Mouse (Mus musculus) midbrain, embryonic 14.5 days (tissue): ENCODE results near the gene Id2. TPM values are rescaled to one million over a fixed set of nuclear protein-coding genes. Genes with fewer than 3 reads are reported as not detected.

Source experiments
- ATAC-seq: fragments of 200-750 bp; cut with Nextera tagmentation; 2 replicates; pipeline ENCODE4 v1.8.0; 2017; ENCODE audit warnings: moderate number of reproducible peaks, moderate library complexity; ENCODE audit not compliant: low FRiP score, low TSS enrichment
- DNase-seq: peaks from one replicate; pipeline ENCODE4 v3.0.0-alpha.2; 2015
- H3K27ac ChIP-seq: fragments of 300-500 bp; sonication (generic); replicated peaks from 2 replicates; pipeline ENCODE4 v1.5.1; 2014; ENCODE audit warnings: mild to moderate bottlenecking, low read depth, low read length, moderate library complexity
- H3K27me3 ChIP-seq: fragments of 300-500 bp; sonication (generic); 2 replicates; pipeline ENCODE4 v1.6.1; 2014; ENCODE audit warnings: low read length, control low read depth, mixed read lengths; ENCODE audit not compliant: control insufficient read depth, insufficient read depth
- H3K36me3 ChIP-seq: fragments of 300-500 bp; sonication (generic); 2 replicates; pipeline ENCODE4 v1.6.1; 2014; ENCODE audit warnings: low read length, control low read depth; ENCODE audit not compliant: control insufficient read depth, insufficient read depth
- H3K4me1 ChIP-seq: fragments of 300-500 bp; sonication (generic); 2 replicates; pipeline ENCODE4 v1.6.1; 2014; ENCODE audit warnings: mild to moderate bottlenecking, antibody characterized with exemption, low read length, control low read depth; ENCODE audit not compliant: control insufficient read depth, insufficient read depth
- H3K4me2 ChIP-seq: fragments of 300-500 bp; sonication (generic); 2 replicates; pipeline ENCODE4 v1.6.1; 2014; ENCODE audit warnings: mild to moderate bottlenecking, low read length, moderate library complexity
- H3K4me3 ChIP-seq: fragments of 300-500 bp; sonication (generic); replicated peaks from 2 replicates; pipeline ENCODE4 v1.5.1; 2014; ENCODE audit warnings: low read depth, low read length
- H3K9ac ChIP-seq: fragments of 300-500 bp; sonication (generic); replicated peaks from 2 replicates; pipeline ENCODE4 v1.6.1; 2014; ENCODE audit warnings: mild to moderate bottlenecking, low read length, moderate library complexity
- H3K9me3 ChIP-seq: fragments of 300-500 bp; sonication (generic); 2 replicates; pipeline ENCODE4 v1.6.1; 2016; ENCODE audit warnings: low read length, control low read depth, mixed read lengths; ENCODE audit not compliant: control insufficient read depth
- WGBS: fragments of 180-500 bp; shearing (Covaris S2); extraction: QIAGEN DNeasy Blood & Tissue Kit; methylation state at CpG from one replicate; pipeline ENCODE4 v1.1.7; 2014; 5-methylcytosine and 5-hydroxymethylcytosine counted together
- polyA plus RNA-seq: library from polyadenylated mRNA; unstranded; fragments of >200 nt; fragmentation: Nextera tagmentation; extraction: Ambion mirVana; gene quantifications from 2 replicates; pipeline ENCODE4 v1.2.1, GENCODE M21; 2014

The Id2 gene
- polyA plus RNA-seq, 1 experiment from 2014 or later: 257 TPM

- peak; percentile 98 for DNase-seq
- H3K27ac ChIP-seq: peak overlapping the region; percentile 62
- under 1% methylated on average over 41 of the region's 41 CpGs for WGBS
- H3K4me3 ChIP-seq: peak overlapping the region; percentile 51
- no peaks in the 10 kb centered on the region; the same call in 1 of the 2 replicates for H3K27me3 ChIP-seq
- no peaks in the 10 kb centered on the region for H3K9me3 ChIP-seq
- peak overlapping the region; percentile 61 for H3K9ac ChIP-seq
- ATAC-seq: peak; percentile 90
- H3K4me1 ChIP-seq: peaks cover 39% of the 10 kb centered on the region
- H3K4me2 ChIP-seq: peak overlapping the region; percentile 97
- no peaks in the 10 kb centered on the region for H3K36me3 ChIP-seq
Measured at GRCm38 (mm10) chr12:25095974-25096639, 833 bp downstream of the Id2 start.

GRCm38 (mm10) chr12:25095538-25095937, 1.4 kb downstream of the Id2 start:
- Histone ChIP-seq H3K36me3 (no peaks in the 10 kb centered on the region), H3K4me1 (peaks cover 33% of the 10 kb centered on the region), H3K9ac (peak overlapping the region; percentile 61), H3K4me2 (peak overlapping the region; percentile 97), H3K27me3 (no peaks in the 10 kb centered on the region; the same call in 1 of the 2 replicates), H3K9me3 (no peaks in the 10 kb centered on the region), H3K27ac (peak overlapping the region; percentile 50), H3K4me3 (peak overlapping the region; percentile 51)
- DNase-seq: no peak
- under 1% methylated on average over 19 of the region's 19 CpGs for WGBS
- ATAC-seq: peak; percentile 1; the same call in 1 of the 2 replicates

- Histone ChIP-seq H3K4me2 (peak overlapping the region; percentile 97), H3K9me3 (no peaks in the 10 kb centered on the region), H3K4me1 (peaks cover 30% of the 10 kb centered on the region), H3K36me3 (no peaks in the 10 kb centered on the region), H3K27ac (peak overlapping the region; percentile 50; the same call in 1 of the 2 replicates), H3K27me3 (no peaks in the 10 kb centered on the region; the same call in 1 of the 2 replicates), H3K4me3 (peak overlapping the region; percentile 51), H3K9ac (peak overlapping the region; percentile 61)
- no peak for ATAC-seq
- DNase-seq: peak; percentile 61
- 1% methylated on average over 22 of the region's 22 CpGs for WGBS
Measured at GRCm38 (mm10) chr12:25094621-25095521, 2.1 kb downstream of the Id2 start.

- Histone ChIP-seq H3K27ac (no peak overlapping the region), H3K27me3 (no peaks in the 10 kb centered on the region), H3K9ac (peak overlapping the region; percentile 13; the same call in 1 of the 2 replicates), H3K9me3 (no peaks in the 10 kb centered on the region), H3K4me1 (peaks cover 22% of the 10 kb centered on the region), H3K36me3 (no peaks in the 10 kb centered on the region), H3K4me3 (peak overlapping the region; percentile 32), H3K4me2 (peak overlapping the region; percentile 65)
- 11% methylated on average over 11 of the region's 11 CpGs for whole genome bisulfite sequencing
- peak; percentile 28 for DNase-seq
- ATAC-seq: no peak
Measured at GRCm38 (mm10) chr12:25093241-25093774, 3.6 kb downstream of the Id2 start.

GRCm38 (mm10) chr12:25092751-25093211, 4.2 kb downstream of the Id2 start:
- H3K4me1 ChIP-seq: peaks cover 17% of the 10 kb centered on the region
- peak; percentile 17; the same call in 1 of the 2 replicates for ATAC-seq
- DNase-seq: no peak
- peak overlapping the region; percentile 65 for H3K4me2 ChIP-seq
- H3K36me3 ChIP-seq: no peaks in the 10 kb centered on the region
- H3K9me3 ChIP-seq: no peaks in the 10 kb centered on the region
- no peaks in the 10 kb centered on the region for H3K27me3 ChIP-seq
- H3K9ac ChIP-seq: peak overlapping the region; percentile 13; the same call in 1 of the 2 replicates
- peak overlapping the region; percentile 32 for H3K4me3 ChIP-seq
- WGBS: 2% methylated on average over 17 of the region's 17 CpGs
- no peak overlapping the region for H3K27ac ChIP-seq

GRCm38 (mm10) chr12:25092027-25092704, 4.8 kb downstream of the Id2 start:
- H3K9me3 ChIP-seq: no peaks in the 10 kb centered on the region
- H3K27me3 ChIP-seq: no peaks in the 10 kb centered on the region
- peak overlapping the region; percentile 13; the same call in 1 of the 2 replicates for H3K9ac ChIP-seq
- peak; percentile 94 for DNase-seq
- peaks cover 11% of the 10 kb centered on the region for H3K4me1 ChIP-seq
- no peaks in the 10 kb centered on the region for H3K36me3 ChIP-seq
- 8% methylated on average over 25 of the region's 25 CpGs for WGBS
- peak overlapping the region; percentile 65 for H3K4me2 ChIP-seq
- ATAC-seq: peak; percentile 25; the same call in 1 of the 2 replicates
- H3K27ac ChIP-seq: no peak overlapping the region
- H3K4me3 ChIP-seq: peak overlapping the region; percentile 32

- Histone ChIP-seq H3K9me3 (no peaks in the 10 kb centered on the region), H3K4me3 (no peak overlapping the region), H3K36me3 (no peaks in the 10 kb centered on the region), H3K27ac (no peak overlapping the region), H3K4me1 (peaks cover 5% of the 10 kb centered on the region), H3K9ac (no peak overlapping the region), H3K4me2 (no peak overlapping the region), H3K27me3 (no peaks in the 10 kb centered on the region)
- DNase-seq: no peak
- no peak for ATAC-seq
- WGBS: 80% methylated on average over 1 of the region's 1 CpGs
Measured at GRCm38 (mm10) chr12:25089433-25089832, 7.5 kb downstream of the Id2 start.

GRCm38 (mm10) chr12:25086966-25087365, 10.0 kb downstream of the Id2 start:
- no peaks in the 10 kb centered on the region for H3K27me3 ChIP-seq
- WGBS: 67% methylated on average over 4 of the region's 4 CpGs
- H3K4me2 ChIP-seq: no peak overlapping the region
- no peak overlapping the region for H3K4me3 ChIP-seq
- no peak for ATAC-seq
- DNase-seq: no peak
- H3K9ac ChIP-seq: no peak overlapping the region
- no peaks in the 10 kb centered on the region for H3K36me3 ChIP-seq
- H3K4me1 ChIP-seq: no peaks in the 10 kb centered on the region
- H3K9me3 ChIP-seq: no peaks in the 10 kb centered on the region
- H3K27ac ChIP-seq: no peak overlapping the region
